In genomic region chr19:7056248-7057087, GRCm38 (mm10) we compare ENCODE assay signal across 8 mouse cellular contexts. TPM values are rescaled to one million over a fixed set of nuclear protein-coding genes. Genes with fewer than 3 reads are reported as not detected.
DNase-seq lines count a peak whose midpoint lies in the region; ATAC-seq and TF ChIP-seq lines count a peak whose summit lies in the region.

TSS of gene Macrod1 (plus strand) at chr19:7056810.

- peak within 1 kb of the TSS; percentile 40 for H3K4me3 ChIP-seq in cerebellum, adult 2 months (replicated peaks; ENCODE audit: insufficient read depth, low read depth, low read length)
- H3K4me3 ChIP-seq in hindbrain, embryonic 10.5 days, result peak within 1 kb of the TSS; percentile 79
- H3K4me3 ChIP-seq in lung, embryonic 16.5 days (ENCODE audit: low read length), result peak within 1 kb of the TSS; percentile 71

- DNase-seq in MN1 (ENCODE audit: low spot score), result peak; percentile 76
- peak; percentile 80 to 82 for DNase-seq in cerebellum, adult 2 months
- DNase-seq in frontal cortex, adult 2 months (ENCODE audit: extremely low spot score in 1 of 2, low spot score in 1 of 2), result peak in 1 of 2 experiments; percentile 80
- peak; percentile 75 for DNase-seq in hindbrain, embryonic 10.5 days (ENCODE audit: low spot score)
- peak; percentile 86 for DNase-seq in layer of hippocampus, adult 9-11 months
- DNase-seq in retina, adult 2 months (ENCODE audit: low read depth, low spot score), result peak; percentile 57
- peak; percentile 74 to 82 for DNase-seq in thymus, postnatal 36 days

- H3K27me3 ChIP-seq in cerebellum, adult 2 months (ENCODE audit: control insufficient read depth, insufficient read depth, low read length), result no peaks in the 10 kb centered on the region
- H3K27me3 ChIP-seq in hindbrain, embryonic 10.5 days (ENCODE audit: insufficient read depth, poor library complexity, severe bottlenecking), result peaks cover 53% of the 10 kb centered on the region
- no peaks in the 10 kb centered on the region for H3K27me3 ChIP-seq in lung, embryonic 16.5 days (ENCODE audit: control insufficient read depth, insufficient read depth, low read depth, low read length)

- H3K27ac ChIP-seq in cerebellum, adult 2 months (ENCODE audit: insufficient read depth, low read length), result no peak within 1 kb of the TSS
- peak within 1 kb of the TSS; percentile 79 for H3K27ac ChIP-seq in hindbrain, embryonic 10.5 days
- peak within 1 kb of the TSS; percentile 76 for H3K27ac ChIP-seq in lung, embryonic 16.5 days (ENCODE audit: low read length)

- TF ChIP-seq CTCF in cerebellum, adult 2 months (IDR thresholded peaks at IDR 0.05; ENCODE audit: borderline replicate concordance, insufficient read depth, low read depth, low read length), result no peak

- TF ChIP-seq POLR2A in cerebellum, adult 2 months (IDR thresholded peaks at IDR 0.05; ENCODE audit: borderline replicate concordance, insufficient read depth, low read length), result no peak; the same call in 1 of the 2 replicates

- H3K4me1 ChIP-seq in cerebellum, adult 2 months (ENCODE audit: control insufficient read depth, insufficient read depth, low read length), result peaks cover 2% of the 10 kb centered on the region; the same call in 1 of the 2 replicates
- peaks cover 34% of the 10 kb centered on the region for H3K4me1 ChIP-seq in hindbrain, embryonic 10.5 days (replicated peaks)
- peaks cover 17% of the 10 kb centered on the region for H3K4me1 ChIP-seq in lung, embryonic 16.5 days (replicated peaks; ENCODE audit: control insufficient read depth, insufficient read depth, low read length)

- WGBS in cerebellum, adult 2 months, result 1% methylated on average over 72 of the region's 72 CpGs
- WGBS in hindbrain, embryonic 10.5 days, result 1% methylated on average over 72 of the region's 72 CpGs
- WGBS in lung, embryonic 16.5 days, result under 1% methylated on average over 65 of the region's 72 CpGs

- no peaks in the 10 kb centered on the region for H3K36me3 ChIP-seq in hindbrain, embryonic 10.5 days
- no peaks in the 10 kb centered on the region for H3K36me3 ChIP-seq in lung, embryonic 16.5 days (ENCODE audit: control insufficient read depth, insufficient read depth, low read length)

- H3K9ac ChIP-seq in lung, embryonic 16.5 days (ENCODE audit: low read length), result peak within 1 kb of the TSS; percentile 77

- peak within 1 kb of the TSS; percentile 97 for H3K4me2 ChIP-seq in lung, embryonic 16.5 days (ENCODE audit: low read depth, low read length)

- H3K9me3 ChIP-seq in hindbrain, embryonic 10.5 days, result no peaks in the 10 kb centered on the region
- H3K9me3 ChIP-seq in lung, embryonic 16.5 days (ENCODE audit: control insufficient read depth, low read length), result no peaks in the 10 kb centered on the region

- peak; percentile 77 for ATAC-seq in lung, embryonic 16.5 days (ENCODE audit: low read depth)

RNA-seq across cellular contexts. Expression of gene Macrod1, which starts in this region (rescaled TPM):
- polyA plus RNA-seq in cerebellum, adult 2 months (2012; rRNA removed), result 30.8 and 33.8 TPM in 2 replicates
- polyA plus RNA-seq in frontal cortex, adult 2 months (2012; rRNA removed), result 22.3 and 27.2 TPM in 2 replicates
- 2.9 and 3.4 TPM in 2 replicates for polyA plus RNA-seq in hindbrain, embryonic 10.5 days (2016; fragmentation: Nextera tagmentation; extraction: Ambion mirVana)
- polyA plus RNA-seq in lung, embryonic 16.5 days (2015; fragmentation: Nextera tagmentation; extraction: Ambion mirVana), result 15.3 and 17.6 TPM in 2 replicates
